Comparison of ENCODE assay signal across 22 mouse cellular contexts in the genomic region with DNA sequence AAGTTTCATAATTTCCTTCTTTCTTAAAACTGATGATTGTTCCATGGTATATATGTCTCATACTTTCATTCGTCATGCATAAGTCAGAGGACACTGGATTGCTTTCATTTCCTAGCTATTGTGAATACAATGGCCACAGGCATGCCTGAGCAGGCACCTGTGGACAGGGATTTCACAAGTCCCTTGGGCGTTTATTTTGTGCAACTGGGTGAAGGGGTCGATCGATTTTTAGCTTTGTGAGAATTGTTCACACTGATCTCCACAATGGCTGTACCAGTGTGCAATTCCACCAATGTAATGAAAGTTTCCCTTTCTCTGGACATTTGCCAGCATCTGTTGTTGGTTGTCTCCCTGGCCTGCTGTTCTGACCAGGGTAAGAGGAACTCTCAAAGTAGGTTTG.
DNase-seq lines count a peak whose midpoint lies in the region; ATAC-seq and TF ChIP-seq lines count a peak whose summit lies in the region.
"Had no signal": no experiment of that assay in that cellular context is flagged by ENCODE, and none has a peak within 500 bp of the region (broad histone marks: within the 10 kb centered on the region; RNA-seq: fewer than 3 reads in every experiment).

No protein-coding gene starts in this region.

- TF ChIP-seq CTCF in liver, adult 2 months (IDR thresholded peaks at IDR 0.05; ENCODE audit: low read depth, low read length), result no peak
- TF ChIP-seq CTCF in liver, postnatal 0 days (IDR thresholded peaks at IDR 0.05; ENCODE audit: low read depth), result no peak

- no peaks in the 10 kb centered on the region for H3K36me3 ChIP-seq in liver, adult 2 months (ENCODE audit: control insufficient read depth, insufficient read depth, low read length)
- H3K36me3 ChIP-seq in liver, embryonic 11.5 days (ENCODE audit: control insufficient read depth, insufficient read depth, low read length), result no peaks in the 10 kb centered on the region
- H3K36me3 ChIP-seq in liver, postnatal 0 days (replicated peaks; ENCODE audit: insufficient read depth, low read length), result no peaks in the 10 kb centered on the region
- H3K36me3 ChIP-seq: G1E had no signal

- no peak for TF ChIP-seq EP300 in liver, postnatal 0 days (IDR thresholded peaks at IDR 0.05; ENCODE audit: low read depth)

- peak; percentile 78 for DNase-seq in liver, adult 2 months (ENCODE audit: extremely low read depth, low read depth, low spot score)
- no peak for DNase-seq in liver, embryonic 11.5 days (ENCODE audit: low spot score)
- DNase-seq in liver, postnatal 0 days, result peak; percentile 27
- no peak for DNase-seq in liver
- DNase-seq in spleen, postnatal 36 days (ENCODE audit: low spot score in 2 of 2), result peak; percentile 32 to 41
- DNase-seq in spleen, adult 12 weeks (ENCODE audit: low spot score), result no peak
- DNase-seq in gonadal fat pad, adult 2 months (ENCODE audit: low read depth), result peak; percentile 28
- no peak for DNase-seq in right cerebral cortex, postnatal 10 days (ENCODE audit: low spot score in 2 of 2)
- DNase-seq: adrenal gland, adult 2 months; adrenal gland, adult 8-10 months; adrenal gland, postnatal 10 days; adrenal gland, postnatal 14 days; adrenal gland, postnatal 25 days; adrenal gland, postnatal 36 days; B cell, adult 2 months; cerebellum, adult 11 months; cerebellum, adult 11-12 months had no signal

- WGBS in liver, adult 2 months, result 29% methylated on average over 4 of the region's 4 CpGs
- 79% methylated on average over 4 of the region's 4 CpGs for WGBS in liver, embryonic 11.5 days
- 68% methylated on average over 4 of the region's 4 CpGs for WGBS in liver, postnatal 0 days (ENCODE audit: insufficient replicate concordance)

- no peaks in the 10 kb centered on the region for H3K27me3 ChIP-seq in liver, adult 2 months (ENCODE audit: control insufficient read depth, insufficient read depth, low read length)
- H3K27me3 ChIP-seq in liver, embryonic 11.5 days (replicated peaks; ENCODE audit: control insufficient read depth, insufficient read depth, low read length), result no peaks in the 10 kb centered on the region
- H3K27me3 ChIP-seq in liver, postnatal 0 days (ENCODE audit: insufficient read depth, low read length), result no peaks in the 10 kb centered on the region
- H3K27me3 ChIP-seq: CH12.LX, Patski had no signal

- H3K79me2 ChIP-seq in liver, adult 2 months (ENCODE audit: control insufficient read depth, insufficient read depth, low read length), result no peaks in the 10 kb centered on the region

- no peak overlapping the region for H3K27ac ChIP-seq in liver, adult 2 months (replicated peaks; ENCODE audit: insufficient read depth, low read depth, low read length)
- no peak overlapping the region for H3K27ac ChIP-seq in liver, embryonic 11.5 days (ENCODE audit: low read depth, low read length)
- H3K27ac ChIP-seq in liver, postnatal 0 days (ENCODE audit: low read depth), result no peak overlapping the region

- no peak for TF ChIP-seq POLR2A in liver, adult 2 months (IDR thresholded peaks at IDR 0.05; ENCODE audit: extremely low read depth, insufficient read depth, low read length)

- ATAC-seq in liver, embryonic 11.5 days (replicated peaks; ENCODE audit: low FRiP score), result no peak
- ATAC-seq in liver, postnatal 0 days, result peak; percentile 71
- ATAC-seq: activated CD4-positive, CD25-positive, alpha-beta regulatory T cell, adult 4 months; CD4-positive, CD25-positive, alpha-beta regulatory T cell, adult 4 months; Patski had no signal

- H3K9ac ChIP-seq in liver, adult 2 months (ENCODE audit: low read depth, low read length), result no peak overlapping the region
- H3K9ac ChIP-seq in liver, embryonic 11.5 days (ENCODE audit: low read depth, low read length), result no peak overlapping the region
- no peak overlapping the region for H3K9ac ChIP-seq in liver, postnatal 0 days (replicated peaks)

- no peaks in the 10 kb centered on the region for H3K4me1 ChIP-seq in liver, adult 2 months (ENCODE audit: control insufficient read depth, insufficient read depth, low read length)
- no peaks in the 10 kb centered on the region for H3K4me1 ChIP-seq in liver, embryonic 11.5 days (replicated peaks; ENCODE audit: control insufficient read depth, insufficient read depth, low read length)
- H3K4me1 ChIP-seq in liver, postnatal 0 days (ENCODE audit: insufficient read depth), result no peaks in the 10 kb centered on the region

- H3K4me3 ChIP-seq in liver, adult 2 months (ENCODE audit: insufficient read depth, low read depth, low read length), result no peak overlapping the region
- H3K4me3 ChIP-seq in liver, embryonic 11.5 days (ENCODE audit: low read depth, low read length), result no peak overlapping the region
- no peak overlapping the region for H3K4me3 ChIP-seq in liver, postnatal 0 days (ENCODE audit: low read depth, low read length)

- H3K4me2 ChIP-seq in liver, embryonic 11.5 days, result no peak overlapping the region
- H3K4me2 ChIP-seq in liver, postnatal 0 days (ENCODE audit: low read depth, low read length), result no peak overlapping the region

- no peaks in the 10 kb centered on the region for H3K9me3 ChIP-seq in liver, embryonic 11.5 days (ENCODE audit: control insufficient read depth, low read length)
- H3K9me3 ChIP-seq in liver, postnatal 0 days (ENCODE audit: low read length), result 0 out of 2 replicates have a peak, but pooled peaks cover 3% of the 10 kb centered on the region
- H3K9me3 ChIP-seq: G1E had no signal

Comparison
In these comparisons a context has a peak if more than half of its experiments do, and no peak if none do; other contexts are left out.
1. DNase-seq: peak in liver, adult 2 months (single experiment), liver, postnatal 0 days (single experiment), spleen, postnatal 36 days (2 of 2) and gonadal fat pad, adult 2 months (single experiment); none in liver, embryonic 11.5 days (single experiment), liver (single experiment), spleen, adult 12 weeks (single experiment) and right cerebral cortex, postnatal 10 days (0 of 2).